8 mouse cellular contexts compared by ENCODE assay signal in genomic region chr3:137622895-137623580, GRCm38 (mm10). TPM values are rescaled to one million over a fixed set of nuclear protein-coding genes. Genes with fewer than 3 reads are reported as not detected.
DNase-seq lines count a peak whose midpoint lies in the region; ATAC-seq lines count a peak whose summit lies in the region.

No protein-coding gene starts in this region.

- H3K9ac ChIP-seq in embryonic facial prominence, embryonic 14.5 days (ENCODE audit: low read depth, low read length): peak overlapping the region; percentile 73; the same call in 1 of the 2 replicates
- no peak overlapping the region for H3K9ac ChIP-seq in hindbrain, embryonic 14.5 days
- peak overlapping the region; percentile 56 for H3K9ac ChIP-seq in midbrain, embryonic 16.5 days (ENCODE audit: low read depth, low read length)

- peak overlapping the region; percentile 90 for H3K4me2 ChIP-seq in embryonic facial prominence, embryonic 14.5 days (ENCODE audit: low read depth, low read length)
- H3K4me2 ChIP-seq in hindbrain, embryonic 14.5 days (replicated peaks): peak overlapping the region; percentile 69
- H3K4me2 ChIP-seq in midbrain, embryonic 16.5 days (ENCODE audit: low read length): peak overlapping the region; percentile 94

- no peaks in the 10 kb centered on the region for H3K27me3 ChIP-seq in embryonic facial prominence, embryonic 14.5 days (replicated peaks; ENCODE audit: control insufficient read depth, insufficient read depth, low read length)
- H3K27me3 ChIP-seq in hindbrain, embryonic 14.5 days (ENCODE audit: control insufficient read depth, insufficient read depth, low read length): peaks cover 20% of the 10 kb centered on the region
- peaks cover 7% of the 10 kb centered on the region for H3K27me3 ChIP-seq in midbrain, embryonic 16.5 days (ENCODE audit: control insufficient read depth, insufficient read depth, low read depth, low read length)

- 0 out of 2 replicates have a peak, but pooled peaks have one; percentile 3 for ATAC-seq in embryonic facial prominence, embryonic 14.5 days (ENCODE audit: low read depth)
- ATAC-seq in hindbrain, embryonic 14.5 days (ENCODE audit: low FRiP score): peak; percentile 49; the same call in 1 of the 2 replicates
- ATAC-seq in midbrain, embryonic 16.5 days: peak; percentile 75

- H3K27ac ChIP-seq in embryonic facial prominence, embryonic 14.5 days (replicated peaks; ENCODE audit: low read depth, low read length): peak overlapping the region; percentile 39; the same call in 1 of the 2 replicates
- no peak overlapping the region for H3K27ac ChIP-seq in hindbrain, embryonic 14.5 days
- H3K27ac ChIP-seq in midbrain, embryonic 16.5 days (ENCODE audit: low read length): no peak overlapping the region

- H3K4me3 ChIP-seq in embryonic facial prominence, embryonic 14.5 days (ENCODE audit: low read depth, low read length): peak overlapping the region; percentile 62
- H3K4me3 ChIP-seq in hindbrain, embryonic 14.5 days (replicated peaks; ENCODE audit: low read length): peak overlapping the region; percentile 37
- peak overlapping the region; percentile 44 for H3K4me3 ChIP-seq in midbrain, embryonic 16.5 days (ENCODE audit: low read depth, low read length)

- H3K36me3 ChIP-seq in embryonic facial prominence, embryonic 14.5 days (ENCODE audit: control insufficient read depth, insufficient read depth, low read length): peaks cover 17% of the 10 kb centered on the region; the same call in 1 of the 2 replicates
- H3K36me3 ChIP-seq in hindbrain, embryonic 14.5 days (replicated peaks; ENCODE audit: control insufficient read depth, insufficient read depth): no peaks in the 10 kb centered on the region
- no peaks in the 10 kb centered on the region for H3K36me3 ChIP-seq in midbrain, embryonic 16.5 days (ENCODE audit: control insufficient read depth, insufficient read depth, low read length)

- intact Hi-C loops in left cerebral cortex, postnatal 4 days (cut with DNase I): no loop called here
- intact Hi-C loops in left cerebral cortex, postnatal 10 days (cut with DNase I): no loop called here

- peaks cover 6% of the 10 kb centered on the region; the same call in 1 of the 2 replicates for H3K9me3 ChIP-seq in embryonic facial prominence, embryonic 14.5 days (ENCODE audit: control insufficient read depth, low read length)
- H3K9me3 ChIP-seq in hindbrain, embryonic 14.5 days (ENCODE audit: control insufficient read depth, low read length): no peaks in the 10 kb centered on the region
- no peaks in the 10 kb centered on the region for H3K9me3 ChIP-seq in midbrain, embryonic 16.5 days (replicated peaks; ENCODE audit: control insufficient read depth, low read length, poor library complexity, severe bottlenecking)

- peaks cover 15% of the 10 kb centered on the region for H3K4me1 ChIP-seq in embryonic facial prominence, embryonic 14.5 days (ENCODE audit: control insufficient read depth, insufficient read depth, low read length)
- H3K4me1 ChIP-seq in hindbrain, embryonic 14.5 days (replicated peaks; ENCODE audit: control insufficient read depth, insufficient read depth, low read length): peaks cover 13% of the 10 kb centered on the region; the same call in 1 of the 2 replicates
- H3K4me1 ChIP-seq in midbrain, embryonic 16.5 days (ENCODE audit: control insufficient read depth, insufficient read depth, low read length): peaks cover 15% of the 10 kb centered on the region; the same call in 1 of the 2 replicates

- WGBS in embryonic facial prominence, embryonic 14.5 days: 27% methylated on average over 14 of the region's 14 CpGs
- WGBS in hindbrain, embryonic 14.5 days: 26% methylated on average over 14 of the region's 14 CpGs
- WGBS in midbrain, embryonic 16.5 days: 18% methylated on average over 14 of the region's 14 CpGs

- peak; percentile 22 for DNase-seq in left cerebral cortex, postnatal 4 days
- DNase-seq in left cerebral cortex, postnatal 10 days (ENCODE audit: extremely low spot score in 1 of 2, low spot score in 2 of 2): no peak
- peak; percentile 52 for DNase-seq in embryonic facial prominence, embryonic 14.5 days (ENCODE audit: low spot score)
- DNase-seq in hindbrain, embryonic 14.5 days (ENCODE audit: low spot score): no peak
- DNase-seq in embryo, embryonic 11 days: no peak
- DNase-seq in thymus, postnatal 25 days: no peak
- no peak for DNase-seq in gastrocnemius, postnatal 10 days

RNA-seq across cellular contexts. Expression of gene Ddit4l, which starts 1.6 kb away (rescaled TPM):
- 1 to 10 TPM; 3.6 to 5.0 TPM for total RNA-seq in left cerebral cortex, postnatal 4 days (2021)
- total RNA-seq in left cerebral cortex, postnatal 10 days (2021): 1 to 10 TPM; 6.1 to 7.2 TPM
- polyA plus RNA-seq in embryonic facial prominence, embryonic 14.5 days (2014; fragmentation: Nextera tagmentation; extraction: Ambion mirVana): 31.3 and 32.4 TPM in 2 replicates
- polyA plus RNA-seq in hindbrain, embryonic 14.5 days (2014; fragmentation: Nextera tagmentation; extraction: Ambion mirVana): 12.4 and 17.2 TPM in 2 replicates
- 6.5 and 7.7 TPM in 2 replicates for polyA plus RNA-seq in midbrain, embryonic 16.5 days (2015; fragmentation: Nextera tagmentation; extraction: Ambion mirVana)
- total RNA-seq in gastrocnemius, postnatal 10 days (2021): 100 to 1,000 TPM; 182 to 257 TPM

RNA-seq across cellular contexts. Expression of gene Gm21962, which starts 48.3 kb away (rescaled TPM):
- not detected for total RNA-seq in left cerebral cortex, postnatal 4 days (2021)
- not detected for total RNA-seq in left cerebral cortex, postnatal 10 days (2021)
- not detected in 2 replicates for polyA plus RNA-seq in embryonic facial prominence, embryonic 14.5 days (2014; fragmentation: Nextera tagmentation; extraction: Ambion mirVana)
- not detected in 2 replicates for polyA plus RNA-seq in hindbrain, embryonic 14.5 days (2014; fragmentation: Nextera tagmentation; extraction: Ambion mirVana)
- not detected in 2 replicates for polyA plus RNA-seq in midbrain, embryonic 16.5 days (2015; fragmentation: Nextera tagmentation; extraction: Ambion mirVana)
- not detected for total RNA-seq in gastrocnemius, postnatal 10 days (2021)

Comparison
In these comparisons a context has a peak if more than half of its experiments do, and no peak if none do; other contexts are left out.
1. DNase-seq: peak in left cerebral cortex, postnatal 4 days (single experiment) and embryonic facial prominence, embryonic 14.5 days (single experiment); none in left cerebral cortex, postnatal 10 days (0 of 2), hindbrain, embryonic 14.5 days (single experiment), embryo, embryonic 11 days (single experiment), thymus, postnatal 25 days (single experiment) and gastrocnemius, postnatal 10 days (single experiment).
2. ATAC-seq: peak in every context shown above with its lines; median percentile 75 in midbrain, embryonic 16.5 days; 49 in hindbrain, embryonic 14.5 days; 3 in embryonic facial prominence, embryonic 14.5 days.
3. RNA of gene Ddit4l, which starts 1.6 kb away (total RNA-seq): 182 to 257 TPM in gastrocnemius, postnatal 10 days; 6.1 to 7.2 TPM in left cerebral cortex, postnatal 10 days and 3.6 to 5.0 TPM in left cerebral cortex, postnatal 4 days; every median in the first group is over 10 times any median in the second.
4. Peak in every context shown above with its lines, with median percentiles within 50 percentile points of each other: H3K4me2 ChIP-seq and H3K4me3 ChIP-seq.